Mouse (Mus musculus) adipocyte (in vitro differentiated cells): ENCODE data around the gene Axdnd1.
"Not testable (repeated sequence)": the region's sequence is repeated elsewhere in the genome, so short reads cannot be mapped to it uniquely, and the experiment has no call there.

Experiments
- DNase-seq: peaks from one replicate; pipeline ENCODE4 v3.0.0-alpha.2; 2016; ENCODE audit warnings: low spot score

Axdnd1 gene

GRCm38 (mm10) chr1:156437016-156437708 lies 16.2 kb upstream of the Axdnd1 start:
- DNase-seq: no peak

GRCm38 (mm10) chr1:156433497-156433896 lies 12.5 kb upstream of the Axdnd1 start:
- no peak for DNase-seq

GRCm38 (mm10) chr1:156432498-156432897 lies 11.5 kb upstream of the Axdnd1 start:
- no peak for DNase-seq

- no peak for DNase-seq
Observed at GRCm38 (mm10) chr1:156428434-156428833, 7.5 kb upstream of the Axdnd1 start.

GRCm38 (mm10) chr1:156425746-156426145 lies 4.8 kb upstream of the Axdnd1 start:
- no peak for DNase-seq

GRCm38 (mm10) chr1:156424054-156424453 lies 3.1 kb upstream of the Axdnd1 start:
- DNase-seq: no peak

- DNase-seq: no peak
Observed at GRCm38 (mm10) chr1:156423493-156423892, 2.5 kb upstream of the Axdnd1 start.

- no peak for DNase-seq
Observed at GRCm38 (mm10) chr1:156422856-156423255, 1.9 kb upstream of the Axdnd1 start.

GRCm38 (mm10) chr1:156418170-156418569 lies 2.8 kb downstream of the Axdnd1 start:
- DNase-seq: peak; percentile 76

- DNase-seq: no peak
Observed at GRCm38 (mm10) chr1:156408521-156408920, 12.4 kb downstream of the Axdnd1 start.

- no peak for DNase-seq
Observed at GRCm38 (mm10) chr1:156408004-156408403, 13.0 kb downstream of the Axdnd1 start.

GRCm38 (mm10) chr1:156403251-156403650 lies 17.7 kb downstream of the Axdnd1 start:
- DNase-seq: no peak

- DNase-seq: no peak
Observed at GRCm38 (mm10) chr1:156402491-156402890, 18.5 kb downstream of the Axdnd1 start.

- not testable (repeated sequence) for DNase-seq
Observed at GRCm38 (mm10) chr1:156400159-156400558, 20.8 kb downstream of the Axdnd1 start.

GRCm38 (mm10) chr1:156393148-156393547 lies 27.8 kb downstream of the Axdnd1 start:
- DNase-seq: no peak

GRCm38 (mm10) chr1:156386880-156387279 lies 34.1 kb downstream of the Axdnd1 start:
- DNase-seq: no peak

- no peak for DNase-seq
Observed at GRCm38 (mm10) chr1:156386232-156386631, 34.7 kb downstream of the Axdnd1 start.

GRCm38 (mm10) chr1:156381217-156381616 lies 39.7 kb downstream of the Axdnd1 start:
- no peak for DNase-seq

- DNase-seq: no peak
Observed at GRCm38 (mm10) chr1:156365740-156366139, 55.2 kb downstream of the Axdnd1 start, which contains the start of gene Gm2000. TSS of gene Gm2000 (plus strand) at chr1:156366040.

- DNase-seq: no peak
Observed at GRCm38 (mm10) chr1:156352466-156352865, 68.5 kb downstream of the Axdnd1 start.

- DNase-seq: no peak
Observed at GRCm38 (mm10) chr1:156350441-156350840, 70.5 kb downstream of the Axdnd1 start.

GRCm38 (mm10) chr1:156349031-156349430 lies 71.9 kb downstream of the Axdnd1 start:
- no peak for DNase-seq

GRCm38 (mm10) chr1:156345633-156346032 lies 75.3 kb downstream of the Axdnd1 start:
- DNase-seq: no peak

GRCm38 (mm10) chr1:156344433-156344832 lies 76.5 kb downstream of the Axdnd1 start:
- DNase-seq: no peak
